Mouse (Mus musculus): ENCODE data around the gene Hfe. TPM values are rescaled to one million over a fixed set of nuclear protein-coding genes. Genes with fewer than 3 reads are reported as not detected.
"Not testable (repeated sequence)": the region's sequence is repeated elsewhere in the genome, so short reads cannot be mapped to it uniquely, and the experiment has no call there.

The Hfe gene
- polyA plus RNA-seq, 1 experiment from 2014 or later, result 1.5 TPM

DNA sequence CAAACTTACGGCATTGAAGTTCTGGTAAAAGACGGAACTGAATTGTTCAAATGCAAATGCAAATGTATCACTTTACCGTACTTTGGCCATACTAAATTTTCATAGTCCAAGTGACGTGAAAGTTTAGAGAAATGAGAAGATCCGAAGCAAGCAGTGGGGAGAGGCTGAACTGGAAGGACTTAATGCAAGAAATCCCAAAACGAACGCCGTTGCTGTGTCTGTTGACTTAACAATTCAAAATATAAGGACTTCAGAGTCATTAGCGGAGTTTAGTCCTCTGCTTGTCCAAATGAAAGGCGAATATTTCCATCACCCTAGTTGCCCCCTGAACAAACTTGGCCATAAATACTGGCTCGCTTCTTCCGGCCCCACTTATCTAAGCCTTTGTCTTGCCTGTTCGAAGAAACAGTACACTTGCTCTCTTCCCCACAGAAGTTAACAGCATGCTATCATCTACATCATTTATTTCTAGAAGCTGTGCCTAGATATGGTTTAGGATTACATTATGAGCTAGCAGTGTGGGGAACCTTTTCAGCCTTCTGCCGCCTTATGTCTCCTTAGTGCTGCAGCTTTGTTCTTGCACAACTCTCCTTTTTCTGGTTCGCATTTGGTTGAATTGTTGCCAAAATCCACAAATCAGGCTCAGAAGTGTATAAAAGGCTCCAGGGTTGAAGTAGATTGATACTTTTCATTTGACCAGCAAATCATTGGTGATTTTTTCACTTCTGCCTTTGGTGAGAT lies 25.4 kb downstream of the Hfe start:
- peak; percentile 47 for DNase-seq (ENCODE audit: extremely low spot score, low spot score)
- H3K9me3 ChIP-seq, result no peaks in the 10 kb centered on the region
- H3K27me3 ChIP-seq (ENCODE audit: poor library complexity, severe bottlenecking), result no peaks in the 10 kb centered on the region
- peak overlapping the region; percentile 54 for H3K4me3 ChIP-seq
- H3K27ac ChIP-seq, result peak overlapping the region; percentile 93
- H3K4me1 ChIP-seq, result peaks cover 28% of the 10 kb centered on the region
- 29% methylated on average over 15 of the region's 15 CpGs for WGBS
- H3K36me3 ChIP-seq (replicated peaks), result no peaks in the 10 kb centered on the region

DNA sequence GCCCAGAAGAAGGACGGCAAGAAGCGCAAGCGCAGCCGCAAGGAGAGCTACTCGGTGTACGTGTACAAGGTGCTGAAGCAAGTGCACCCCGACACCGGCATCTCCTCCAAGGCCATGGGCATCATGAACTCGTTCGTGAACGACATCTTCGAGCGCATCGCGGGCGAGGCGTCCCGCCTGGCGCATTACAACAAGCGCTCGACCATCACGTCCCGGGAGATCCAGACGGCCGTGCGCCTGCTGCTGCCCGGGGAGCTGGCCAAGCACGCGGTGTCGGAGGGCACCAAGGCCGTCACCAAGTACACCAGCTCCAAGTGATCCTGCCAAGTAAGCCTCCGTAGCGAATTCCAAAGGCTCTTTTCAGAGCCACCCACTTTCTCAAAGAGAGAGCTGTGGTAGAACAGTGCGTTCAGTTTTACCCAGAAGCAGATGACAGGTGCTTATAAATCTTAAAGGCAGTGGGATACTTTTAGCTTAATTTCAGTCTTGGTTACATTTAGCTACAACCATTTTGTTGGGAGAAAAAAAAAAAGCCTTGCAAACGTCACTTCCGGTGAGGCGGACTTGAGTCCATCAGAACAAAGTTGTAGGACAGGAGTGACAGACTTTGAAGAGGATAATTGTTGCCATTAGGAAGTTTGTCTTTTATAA lies 26.2 kb downstream of the Hfe start:
- H3K36me3 ChIP-seq (replicated peaks); H3K9me3 ChIP-seq; H3K27me3 ChIP-seq (ENCODE audit: poor library complexity, severe bottlenecking): not testable (repeated sequence)
- peak; percentile 60 for DNase-seq (ENCODE audit: extremely low spot score, low spot score)
- peak overlapping the region; percentile 93 for H3K27ac ChIP-seq
- WGBS, result under 1% methylated on average over 19 of the region's 37 CpGs
- H3K4me1 ChIP-seq, result peaks cover 28% of the 10 kb centered on the region
- H3K4me3 ChIP-seq, result peak overlapping the region; percentile 54

DNA sequence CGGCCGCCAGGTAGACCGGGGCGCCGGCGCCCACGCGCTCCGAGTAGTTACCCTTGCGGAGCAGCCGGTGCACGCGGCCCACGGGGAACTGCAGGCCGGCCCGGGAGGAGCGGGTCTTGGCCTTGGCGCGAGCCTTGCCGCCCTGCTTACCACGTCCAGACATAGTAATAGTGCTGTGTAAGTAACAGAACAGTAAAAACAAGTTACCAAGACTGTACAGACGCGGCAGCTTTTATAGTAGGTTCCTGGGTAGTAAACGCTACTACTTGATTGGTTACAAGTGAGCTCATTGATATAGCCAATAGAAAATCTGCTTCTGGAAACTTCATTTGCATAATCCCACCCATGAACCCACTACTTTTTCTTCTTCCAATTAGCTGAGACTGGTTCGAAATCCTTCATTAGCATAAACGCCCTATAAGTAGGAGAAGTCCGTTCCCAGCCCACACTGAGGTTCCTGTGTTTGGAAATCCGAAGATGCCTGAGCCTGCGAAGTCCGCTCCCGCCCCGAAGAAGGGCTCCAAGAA lies 26.8 kb downstream of the Hfe start, which contains the start of the genes Hist1h2ac and Hist1h2bc:
Hist1h2ac (minus strand) TSS at position 194 of the 527 bp plus-strand sequence.
Hist1h2bc (plus strand) TSS at position 445 of the 527 bp plus-strand sequence.
- Histone ChIP-seq H3K36me3 (replicated peaks) (no peaks in the 10 kb centered on the region), H3K9me3 (no peaks in the 10 kb centered on the region), H3K27me3 (ENCODE audit: poor library complexity, severe bottlenecking) (no peaks in the 10 kb centered on the region), H3K27ac (peak within 1 kb of the TSS; percentile 93), H3K4me3 (peak within 1 kb of the TSS; percentile 54), H3K4me1 (peaks cover 28% of the 10 kb centered on the region)
- WGBS, result 0% methylated on average over 32 of the region's 32 CpGs
- DNase-seq (ENCODE audit: extremely low spot score, low spot score), result peak; percentile 85

DNA sequence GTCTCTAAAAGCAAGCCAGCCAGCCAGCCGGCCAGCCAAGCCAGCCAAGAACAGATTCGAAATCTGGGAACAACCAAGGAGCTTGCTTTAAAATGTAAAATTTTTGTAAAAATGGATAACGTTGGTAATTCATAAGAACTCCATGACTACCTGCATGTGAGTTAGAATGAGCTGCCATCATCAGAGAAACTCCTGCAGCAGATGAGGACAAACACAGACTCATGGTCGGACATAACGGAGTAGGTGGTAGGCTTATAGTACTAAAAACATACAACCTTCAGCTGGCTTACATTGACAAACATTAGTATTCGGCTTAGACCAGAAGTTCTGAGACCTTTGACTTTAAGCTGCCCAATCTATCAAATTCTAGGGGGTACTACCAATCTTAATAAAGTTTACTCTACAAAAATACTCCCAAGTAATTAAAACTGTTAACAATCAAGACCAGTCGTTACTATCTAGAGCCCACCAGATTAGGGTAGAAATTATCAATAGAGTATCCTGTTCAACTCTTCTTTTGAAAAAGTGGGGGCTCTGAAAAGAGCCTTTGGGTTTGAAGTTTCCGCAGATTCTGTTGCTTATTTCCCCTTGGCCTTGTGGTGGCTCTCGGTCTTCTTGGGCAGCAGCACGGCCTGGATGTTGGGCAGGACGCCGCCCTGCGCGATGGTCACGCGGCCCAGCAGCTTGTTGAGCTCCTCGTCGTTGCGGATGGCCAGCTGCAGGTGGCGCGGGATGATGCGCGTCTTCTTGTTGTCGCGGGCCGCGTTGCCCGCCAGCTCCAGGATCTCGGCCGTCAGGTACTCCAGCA lies 27.5 kb downstream of the Hfe start:
- H3K27ac ChIP-seq, result peak overlapping the region; percentile 89
- 11% methylated on average over 16 of the region's 30 CpGs for WGBS
- H3K36me3 ChIP-seq (replicated peaks); H3K9me3 ChIP-seq; H3K27me3 ChIP-seq (ENCODE audit: poor library complexity, severe bottlenecking): not testable (repeated sequence)
- DNase-seq (ENCODE audit: extremely low spot score, low spot score), result peak; percentile 41
- peaks cover 28% of the 10 kb centered on the region for H3K4me1 ChIP-seq
- H3K4me3 ChIP-seq, result peak overlapping the region; percentile 52

DNA sequence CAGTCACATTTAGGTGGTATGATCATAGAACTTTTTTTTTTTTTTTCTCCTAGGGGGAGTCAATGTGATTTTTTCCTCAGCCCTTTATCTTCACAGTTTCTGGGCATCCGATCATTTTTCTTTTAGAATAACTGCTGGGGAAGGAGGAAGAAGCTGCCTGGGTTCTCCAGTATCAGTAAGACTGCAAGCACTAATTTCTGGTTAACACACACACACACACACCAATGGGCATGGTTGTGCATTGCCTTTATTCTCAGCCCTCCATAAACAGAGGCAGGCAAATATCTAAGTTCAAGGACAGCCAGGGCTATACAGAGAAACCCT lies 28.1 kb downstream of the Hfe start:
- no peaks in the 10 kb centered on the region for H3K36me3 ChIP-seq (replicated peaks)
- peaks cover 28% of the 10 kb centered on the region for H3K4me1 ChIP-seq
- H3K27ac ChIP-seq, result peak overlapping the region; percentile 89
- H3K9me3 ChIP-seq, result no peaks in the 10 kb centered on the region
- no peaks in the 10 kb centered on the region for H3K27me3 ChIP-seq (ENCODE audit: poor library complexity, severe bottlenecking)
- peak overlapping the region; percentile 52 for H3K4me3 ChIP-seq
- DNase-seq (ENCODE audit: extremely low spot score, low spot score), result no peak
- WGBS, result 43% methylated on average over 1 of the region's 1 CpGs

DNA sequence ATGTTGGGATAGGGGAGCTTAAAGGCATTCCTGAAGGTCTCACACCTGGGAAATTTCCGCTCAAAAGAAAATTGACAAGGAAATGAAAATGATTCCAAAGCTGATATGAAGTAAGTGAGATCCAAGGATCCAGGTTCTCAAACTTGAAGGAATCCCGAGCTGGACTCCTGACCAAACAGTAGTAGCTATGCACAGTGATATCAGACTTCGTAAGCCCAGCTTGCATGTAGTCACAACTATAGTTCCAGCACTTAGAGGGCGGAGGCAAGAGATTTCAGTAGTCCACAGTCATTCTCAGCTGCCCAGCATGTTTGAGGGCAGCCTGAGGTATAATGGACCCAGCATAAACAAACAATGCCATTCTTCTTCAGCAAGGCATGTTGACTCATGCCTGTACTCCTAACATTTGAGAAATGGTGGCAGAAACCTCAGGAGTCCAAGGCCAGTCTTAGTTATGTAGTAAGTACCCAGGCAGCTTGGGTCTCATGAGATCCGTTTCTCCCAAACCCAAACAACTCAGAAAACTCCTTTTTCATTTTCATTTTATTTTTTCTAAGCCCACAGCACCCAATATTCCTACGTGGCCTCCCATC lies 28.6 kb downstream of the Hfe start:
- Histone ChIP-seq H3K27me3 (ENCODE audit: poor library complexity, severe bottlenecking) (no peaks in the 10 kb centered on the region), H3K9me3 (no peaks in the 10 kb centered on the region), H3K4me3 (peak overlapping the region; percentile 52), H3K4me1 (peaks cover 28% of the 10 kb centered on the region), H3K27ac (peak overlapping the region; percentile 89), H3K36me3 (replicated peaks) (no peaks in the 10 kb centered on the region)
- peak; percentile 33 for DNase-seq (ENCODE audit: extremely low spot score, low spot score)
- 88% methylated on average over 6 of the region's 6 CpGs for WGBS

DNA sequence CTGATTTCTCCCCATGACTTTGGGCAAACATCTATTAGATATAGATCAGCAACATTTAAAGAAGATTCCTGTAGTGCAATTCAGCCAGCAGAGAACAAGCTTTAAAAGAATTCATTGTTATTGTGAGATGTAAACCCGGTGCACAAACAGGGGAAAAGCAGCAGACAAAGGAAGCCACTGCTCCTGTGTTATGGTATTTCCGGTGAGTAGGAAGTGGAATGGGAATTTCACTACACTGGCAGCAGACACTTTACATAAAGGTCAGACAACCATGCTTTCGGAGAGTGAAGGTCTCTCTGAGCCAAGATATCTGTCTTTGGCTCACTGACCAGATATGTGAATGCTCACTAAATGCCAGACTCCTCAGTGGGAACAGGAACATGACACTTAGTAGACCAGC lies 48.1 kb downstream of the Hfe start:
- no peaks in the 10 kb centered on the region for H3K27me3 ChIP-seq (ENCODE audit: poor library complexity, severe bottlenecking)
- no peaks in the 10 kb centered on the region for H3K9me3 ChIP-seq
- no peaks in the 10 kb centered on the region for H3K36me3 ChIP-seq (replicated peaks)
- no peak overlapping the region for H3K27ac ChIP-seq
- no peaks in the 10 kb centered on the region for H3K4me1 ChIP-seq
- no peak for DNase-seq (ENCODE audit: extremely low spot score, low spot score)
- 83% methylated on average over 3 of the region's 3 CpGs for WGBS
- H3K4me3 ChIP-seq, result no peak overlapping the region

DNA sequence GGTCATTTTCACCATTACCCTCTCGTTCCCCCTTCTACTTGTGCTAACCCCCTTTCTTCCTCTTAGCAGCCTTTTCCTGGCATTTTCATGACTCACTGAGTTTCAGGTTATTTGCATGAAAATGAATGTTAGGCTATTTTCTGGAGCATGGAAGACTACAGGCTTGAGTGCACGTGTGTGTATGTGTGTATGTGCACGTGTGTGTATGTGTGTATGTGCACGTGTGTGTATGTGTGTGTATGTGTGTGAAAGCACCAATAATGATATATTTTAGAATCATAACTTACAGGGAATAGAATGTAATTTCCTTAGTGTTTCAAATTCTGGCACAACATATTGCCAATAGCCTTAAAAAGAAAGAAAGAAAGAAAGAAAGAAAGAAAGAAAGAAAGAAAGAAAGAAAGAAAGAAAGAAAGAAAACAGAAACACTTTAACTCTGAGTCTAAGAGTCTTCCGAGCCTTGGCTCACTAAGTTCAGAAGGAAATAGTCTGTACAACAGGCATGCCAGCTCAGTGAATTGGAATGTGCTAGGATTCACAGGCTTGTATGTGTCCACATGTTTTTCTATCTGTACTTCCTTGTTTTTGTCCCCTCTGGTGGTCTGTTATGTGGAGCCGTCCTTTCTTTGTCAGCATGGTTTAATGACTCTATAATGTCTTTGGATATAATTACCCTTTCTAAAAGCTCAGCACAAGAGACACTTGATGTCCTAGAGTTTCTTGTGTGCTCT lies 50.9 kb downstream of the Hfe start:
- H3K4me3 ChIP-seq, result no peak overlapping the region
- H3K4me1 ChIP-seq, result no peaks in the 10 kb centered on the region
- DNase-seq (ENCODE audit: extremely low spot score, low spot score), result no peak
- 84% methylated on average over 6 of the region's 6 CpGs for WGBS
- no peaks in the 10 kb centered on the region for H3K36me3 ChIP-seq (replicated peaks)
- H3K9me3 ChIP-seq, result no peaks in the 10 kb centered on the region
- no peaks in the 10 kb centered on the region for H3K27me3 ChIP-seq (ENCODE audit: poor library complexity, severe bottlenecking)
- H3K27ac ChIP-seq, result no peak overlapping the region

Small RNAs within 50 kb of the gene (microRNA-seq; reads per million reads assigned to microRNA genes)
- gene Gm44314 (not detected), gene Gm44350 (not detected), gene Gm44484 (not detected)

Other genes with a start within 250 kb of the Hfe start
- 0.09 TPM in 1 of 2 replicates, not detected in the other for gene Btn1a1, start 245.0 kb downstream of the Hfe start, polyA plus RNA-seq (2016; fragmentation: Nextera tagmentation; extraction: Ambion mirVana)
- gene Btn2a2, start 222.0 kb downstream of the Hfe start, polyA plus RNA-seq (2016; fragmentation: Nextera tagmentation; extraction: Ambion mirVana), result 0.52 and 0.54 TPM in 2 replicates
- gene Hist1h4h, start 179.8 kb downstream of the Hfe start, polyA plus RNA-seq (2016; fragmentation: Nextera tagmentation; extraction: Ambion mirVana), result 3.8 and 4.0 TPM in 2 replicates
- 6.7 and 9.5 TPM in 2 replicates for gene Hist1h2af, start 176.9 kb downstream of the Hfe start, polyA plus RNA-seq (2016; fragmentation: Nextera tagmentation; extraction: Ambion mirVana)
- gene Hist1h3g, start 175.4 kb downstream of the Hfe start, polyA plus RNA-seq (2016; fragmentation: Nextera tagmentation; extraction: Ambion mirVana), result 6.3 and 8.1 TPM in 2 replicates
- 0.74 and 0.79 TPM in 2 replicates for gene Hist1h2bh, start 167.5 kb downstream of the Hfe start, polyA plus RNA-seq (2016; fragmentation: Nextera tagmentation; extraction: Ambion mirVana)
- gene Hist1h3f, start 166.8 kb downstream of the Hfe start, polyA plus RNA-seq (2016; fragmentation: Nextera tagmentation; extraction: Ambion mirVana), result 1.00 and 1.7 TPM in 2 replicates
- 0.53 and 0.60 TPM in 2 replicates for gene Hist1h4f, start 159.2 kb downstream of the Hfe start, polyA plus RNA-seq (2016; fragmentation: Nextera tagmentation; extraction: Ambion mirVana)
- gene Hist1h1d, start 157.6 kb downstream of the Hfe start, polyA plus RNA-seq (2016; fragmentation: Nextera tagmentation; extraction: Ambion mirVana), result 0.58 and 0.60 TPM in 2 replicates
- gene Hist1h3e, start 148.5 kb downstream of the Hfe start, polyA plus RNA-seq (2016; fragmentation: Nextera tagmentation; extraction: Ambion mirVana), result 6.1 and 6.7 TPM in 2 replicates
- gene Hist1h2ae, start 139.6 kb downstream of the Hfe start, polyA plus RNA-seq (2016; fragmentation: Nextera tagmentation; extraction: Ambion mirVana), result 102 and 105 TPM in 2 replicates
- 6.4 and 6.7 TPM in 2 replicates for gene Hist1h2bg, start 139.5 kb downstream of the Hfe start, polyA plus RNA-seq (2016; fragmentation: Nextera tagmentation; extraction: Ambion mirVana)
- gene Hist1h2bf, start 136.7 kb downstream of the Hfe start, polyA plus RNA-seq (2016; fragmentation: Nextera tagmentation; extraction: Ambion mirVana), result 5.8 and 6.9 TPM in 2 replicates
- gene Hist1h2ad, start 136.5 kb downstream of the Hfe start, polyA plus RNA-seq (2016; fragmentation: Nextera tagmentation; extraction: Ambion mirVana), result 1.5 TPM in 2 replicates
- gene Hist1h3d, start 135.1 kb downstream of the Hfe start, polyA plus RNA-seq (2016; fragmentation: Nextera tagmentation; extraction: Ambion mirVana), result 7.1 and 7.2 TPM in 2 replicates
- gene Hist1h4d, start 129.3 kb downstream of the Hfe start, polyA plus RNA-seq (2016; fragmentation: Nextera tagmentation; extraction: Ambion mirVana), result 112 and 119 TPM in 2 replicates
- 3.2 and 3.6 TPM in 2 replicates for gene Hist1h2be, start 89.7 kb downstream of the Hfe start, polyA plus RNA-seq (2016; fragmentation: Nextera tagmentation; extraction: Ambion mirVana)
- 19.8 and 21.4 TPM in 2 replicates for gene Hist1h1e, start 88.3 kb downstream of the Hfe start, polyA plus RNA-seq (2016; fragmentation: Nextera tagmentation; extraction: Ambion mirVana)
- 1.00 and 1.1 TPM in 2 replicates for gene Hist1h2ac, start 26.9 kb downstream of the Hfe start, polyA plus RNA-seq (2016; fragmentation: Nextera tagmentation; extraction: Ambion mirVana)
- 17.2 and 19.3 TPM in 2 replicates for gene Hist1h2bc, start 26.7 kb downstream of the Hfe start, polyA plus RNA-seq (2016; fragmentation: Nextera tagmentation; extraction: Ambion mirVana)
- not detected in 2 replicates for gene Hist1h1t, start 15.0 kb downstream of the Hfe start, polyA plus RNA-seq (2016; fragmentation: Nextera tagmentation; extraction: Ambion mirVana)
- gene Hist1h4c, start 12.4 kb downstream of the Hfe start, polyA plus RNA-seq (2016; fragmentation: Nextera tagmentation; extraction: Ambion mirVana), result 4.5 and 5.9 TPM in 2 replicates
- gene Hist1h1c, start 28.0 kb upstream of the Hfe start, polyA plus RNA-seq (2016; fragmentation: Nextera tagmentation; extraction: Ambion mirVana), result 9.4 and 10.7 TPM in 2 replicates
- gene Hist1h3c, start 34.7 kb upstream of the Hfe start, polyA plus RNA-seq (2016; fragmentation: Nextera tagmentation; extraction: Ambion mirVana), result 7.7 and 9.0 TPM in 2 replicates
- 2.3 and 2.7 TPM in 2 replicates for gene Hist1h2bb, start 35.9 kb upstream of the Hfe start, polyA plus RNA-seq (2016; fragmentation: Nextera tagmentation; extraction: Ambion mirVana)
- gene Hist1h2ab, start 40.3 kb upstream of the Hfe start, polyA plus RNA-seq (2016; fragmentation: Nextera tagmentation; extraction: Ambion mirVana), result 49.5 and 50.4 TPM in 2 replicates
- gene Hist1h3b, start 41.4 kb upstream of the Hfe start, polyA plus RNA-seq (2016; fragmentation: Nextera tagmentation; extraction: Ambion mirVana), result 9.1 and 9.5 TPM in 2 replicates
- 2.5 and 4.5 TPM in 2 replicates for gene Hist1h4b, start 46.2 kb upstream of the Hfe start, polyA plus RNA-seq (2016; fragmentation: Nextera tagmentation; extraction: Ambion mirVana)
- gene Hist1h4a, start 50.4 kb upstream of the Hfe start, polyA plus RNA-seq (2016; fragmentation: Nextera tagmentation; extraction: Ambion mirVana), result 0.69 TPM in 1 of 2 replicates, not detected in the other
- gene Hist1h3a, start 51.5 kb upstream of the Hfe start, polyA plus RNA-seq (2016; fragmentation: Nextera tagmentation; extraction: Ambion mirVana), result 2.2 and 3.6 TPM in 2 replicates
- gene Hist1h1a, start 52.8 kb upstream of the Hfe start, polyA plus RNA-seq (2016; fragmentation: Nextera tagmentation; extraction: Ambion mirVana), result 2.6 and 3.3 TPM in 2 replicates
- 0.10 and 0.12 TPM in 2 replicates for gene Trim38, start 59.1 kb upstream of the Hfe start, polyA plus RNA-seq (2016; fragmentation: Nextera tagmentation; extraction: Ambion mirVana)
- gene Slc17a2, start 96.1 kb upstream of the Hfe start, polyA plus RNA-seq (2016; fragmentation: Nextera tagmentation; extraction: Ambion mirVana), result not detected in 2 replicates
- not detected in 2 replicates for gene Slc17a3, start 128.6 kb upstream of the Hfe start, polyA plus RNA-seq (2016; fragmentation: Nextera tagmentation; extraction: Ambion mirVana)
- gene Slc17a1, start 156.9 kb upstream of the Hfe start, polyA plus RNA-seq (2016; fragmentation: Nextera tagmentation; extraction: Ambion mirVana), result not detected in 2 replicates
- gene Slc17a4, start 204.2 kb upstream of the Hfe start, polyA plus RNA-seq (2016; fragmentation: Nextera tagmentation; extraction: Ambion mirVana), result not detected in 2 replicates
- gene Hist1h2ba, start 223.3 kb upstream of the Hfe start, polyA plus RNA-seq (2016; fragmentation: Nextera tagmentation; extraction: Ambion mirVana), result not detected in 2 replicates
- not detected in 2 replicates for gene Hist1h2aa, start 223.6 kb upstream of the Hfe start, polyA plus RNA-seq (2016; fragmentation: Nextera tagmentation; extraction: Ambion mirVana)